Mouse (Mus musculus): ENCODE measurements around the gene Ing4.

DNA sequence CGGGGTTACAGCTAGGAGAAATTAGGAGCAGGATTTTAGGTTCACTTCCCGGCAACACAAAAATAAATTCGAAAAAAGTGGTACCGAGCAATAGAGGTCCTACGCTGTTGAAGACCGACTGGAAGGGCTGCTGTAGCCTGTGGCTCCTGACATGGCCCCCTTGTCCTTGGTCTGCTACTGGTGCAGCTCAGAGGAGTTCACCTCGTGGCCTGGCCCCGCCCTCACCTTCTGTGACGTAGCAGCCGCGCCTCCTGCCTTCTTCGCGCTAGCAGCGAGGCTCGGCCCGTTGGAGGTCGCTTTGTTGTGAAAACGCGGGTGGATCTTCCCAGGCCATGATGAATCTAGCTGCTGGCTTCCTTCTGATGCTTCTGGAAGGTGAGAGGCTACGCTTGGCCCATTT lies 10.1 kb downstream of the Ing4 start, which contains the start of gene Acrbp:
- no peak for TF ChIP-seq POLR2A (IDR thresholded peaks at IDR 0.05; ENCODE audit: borderline replicate concordance, insufficient read depth, low read length)
- TF ChIP-seq CTCF (IDR thresholded peaks at IDR 0.05; ENCODE audit: borderline replicate concordance, insufficient read depth, low read depth, low read length): no peak

Data from cerebellum, adult 2 months (tissue).